Mouse (Mus musculus) brain, embryonic 14.5 days (tissue): ENCODE measurements at regions not wholly inside any gene's neighbourhood (a gene's known extent, or its start where the extent isn't known, plus 50 kb on each side); places are given as distances from the start of the nearest gene placed in this dataset.
A peak's percentile ranks its signal among the peaks of the same experiment; 100 is the strongest.

Experiments used
- DNase-seq: peaks from one replicate; pipeline ENCODE4 v3.0.0-alpha.2; 2011; ENCODE audit warnings: low read depth
- CTCF ChIP-seq: fragments of 200-500 bp; IDR thresholded peaks from 2 replicates; pipeline ENCODE4 v1.5.1; 2012; ENCODE audit warnings: inconsistent platforms, mild to moderate bottlenecking, moderate library complexity, borderline replicate concordance; ENCODE audit not compliant: insufficient read depth, insufficient read length; ENCODE audit errors: extremely low read depth
- POLR2A ChIP-seq: fragments of 200-500 bp; IDR thresholded peaks from 2 replicates; pipeline ENCODE4 v1.6.1; 2012; ENCODE audit warnings: mild to moderate bottlenecking, inconsistent platforms, borderline replicate concordance; ENCODE audit not compliant: poor library complexity, insufficient read depth, insufficient read length, severe bottlenecking; ENCODE audit errors: extremely low read depth

GRCm38 (mm10) chr1:186393005-186393404 is 275.9 kb upstream of the Lyplal1 start:
- peak; percentile 22; the same call in 1 of the 2 replicates for TF ChIP-seq CTCF
- TF ChIP-seq POLR2A = no peak
- peak; percentile 42 for DNase-seq

- TF ChIP-seq CTCF = no peak
- no peak for TF ChIP-seq POLR2A
- no peak for DNase-seq
Observed at GRCm38 (mm10) chr1:186384440-186384839, 267.3 kb upstream of the Lyplal1 start.

GRCm38 (mm10) chr1:186383453-186383852 is 266.3 kb upstream of the Lyplal1 start:
- DNase-seq = no peak
- TF ChIP-seq POLR2A (no peak), CTCF (no peak)

GRCm38 (mm10) chr1:186383006-186383405 is 265.9 kb upstream of the Lyplal1 start:
- TF ChIP-seq CTCF (no peak), POLR2A (no peak)
- DNase-seq = no peak

- TF ChIP-seq POLR2A (no peak), CTCF (no peak)
- no peak for DNase-seq
Observed at GRCm38 (mm10) chr1:186379938-186380847, 263.1 kb upstream of the Lyplal1 start.

GRCm38 (mm10) chr1:186376906-186377623 is 260.0 kb upstream of the Lyplal1 start:
- TF ChIP-seq POLR2A = no peak
- TF ChIP-seq CTCF = no peak
- no peak for DNase-seq

GRCm38 (mm10) chr1:186374009-186374649 is 257.0 kb upstream of the Lyplal1 start:
- no peak for DNase-seq
- TF ChIP-seq CTCF (no peak), POLR2A (no peak)

- peak; percentile 36 for DNase-seq
- TF ChIP-seq CTCF (no peak), POLR2A (no peak)
Observed at GRCm38 (mm10) chr1:186373386-186373785, 256.3 kb upstream of the Lyplal1 start.

GRCm38 (mm10) chr1:186372770-186373353 is 255.8 kb upstream of the Lyplal1 start:
- TF ChIP-seq CTCF (no peak), POLR2A (no peak)
- DNase-seq = no peak

GRCm38 (mm10) chr1:186363356-186363755 is 246.2 kb upstream of the Lyplal1 start:
- TF ChIP-seq POLR2A (no peak), CTCF (no peak)
- DNase-seq = no peak
